Mouse (Mus musculus): ENCODE measurements around the gene Prg4. TPM values are rescaled to one million over a fixed set of nuclear protein-coding genes. Genes with fewer than 3 reads are reported as not detected.

The Prg4 gene
- polyA plus RNA-seq, 1 experiment from 2014 or later: 0.63 TPM

DNA sequence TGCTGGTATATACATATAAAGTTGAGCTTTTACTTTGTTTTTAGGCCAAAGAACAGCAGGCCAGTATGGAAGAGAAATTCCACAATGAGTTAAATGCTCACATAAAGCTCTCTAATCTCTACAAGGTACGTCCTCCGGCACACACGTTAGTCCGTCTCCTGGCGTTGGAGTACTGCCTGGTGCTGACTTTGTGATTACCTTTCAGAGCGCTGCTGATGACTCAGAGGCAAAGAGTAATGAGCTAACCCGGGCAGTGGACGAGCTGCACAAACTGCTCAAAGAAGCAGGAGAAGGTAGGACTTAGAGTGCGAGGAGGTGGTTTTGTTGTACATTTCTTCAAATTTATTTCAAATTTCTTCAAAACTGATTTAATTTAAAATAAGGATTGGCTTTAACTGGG is 58.7 kb downstream of the Prg4 start:
- H3K9me3 ChIP-seq (replicated peaks): no peaks in the 10 kb centered on the region
- no peaks in the 10 kb centered on the region for H3K4me1 ChIP-seq
- no peak for ATAC-seq (ENCODE audit: insufficient number of reproducible peaks, low FRiP score, low TSS enrichment, low read depth)
- H3K9ac ChIP-seq: no peak overlapping the region
- 91% methylated on average over 9 of the region's 9 CpGs for WGBS
- peaks cover 66% of the 10 kb centered on the region for H3K36me3 ChIP-seq
- no peaks in the 10 kb centered on the region for H3K27me3 ChIP-seq
- H3K27ac ChIP-seq (replicated peaks): no peak overlapping the region
- H3K4me2 ChIP-seq (replicated peaks): no peak overlapping the region
- no peak overlapping the region for H3K4me3 ChIP-seq (replicated peaks)

DNA sequence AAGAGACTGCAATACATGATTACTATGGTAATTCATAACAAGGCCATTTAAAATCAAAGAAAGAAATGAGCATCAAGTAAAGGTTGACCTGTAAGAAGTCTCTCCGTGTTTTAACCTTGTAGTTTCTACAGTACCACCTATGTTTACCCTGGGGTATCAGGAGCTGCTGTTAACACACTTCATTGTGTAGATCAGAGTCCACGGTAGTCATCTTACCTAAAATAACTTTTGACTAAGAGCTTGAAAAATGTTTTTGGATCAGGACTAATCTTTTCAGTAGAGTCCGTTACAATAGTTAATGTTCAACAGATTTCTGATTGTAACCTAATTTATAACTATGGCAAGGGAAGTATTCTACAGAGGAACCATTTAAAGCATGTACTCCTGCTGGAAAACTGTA is 61.4 kb downstream of the Prg4 start:
- WGBS: 82% methylated on average over 3 of the region's 3 CpGs
- ATAC-seq (ENCODE audit: insufficient number of reproducible peaks, low FRiP score, low TSS enrichment, low read depth): no peak

DNA sequence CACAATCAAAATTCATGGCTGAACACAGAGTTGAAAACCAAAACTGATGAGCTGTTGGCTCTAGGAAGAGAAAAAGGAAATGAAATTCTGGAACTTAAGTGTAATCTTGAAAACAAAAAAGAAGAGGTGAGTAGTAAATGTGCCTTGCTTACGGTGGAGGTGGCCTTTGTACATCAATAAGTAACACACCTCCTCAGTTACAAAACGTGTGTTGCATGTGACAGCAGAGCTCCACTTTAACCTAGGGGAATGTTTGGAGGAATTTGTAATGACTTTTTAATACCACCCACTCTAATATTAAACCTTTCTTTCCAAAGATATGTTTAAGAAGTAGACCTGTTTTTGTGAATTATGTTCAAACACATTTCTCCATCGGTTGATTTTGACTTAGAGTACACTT is 62.1 kb downstream of the Prg4 start:
- Histone ChIP-seq H3K36me3 (peaks cover 45% of the 10 kb centered on the region), H3K9ac (no peak overlapping the region), H3K4me2 (replicated peaks) (no peak overlapping the region), H3K27ac (replicated peaks) (no peak overlapping the region), H3K9me3 (replicated peaks) (no peaks in the 10 kb centered on the region), H3K4me3 (replicated peaks) (no peak overlapping the region), H3K27me3 (no peaks in the 10 kb centered on the region), H3K4me1 (no peaks in the 10 kb centered on the region)
- ATAC-seq (ENCODE audit: insufficient number of reproducible peaks, low FRiP score, low TSS enrichment, low read depth): no peak
- WGBS: 83% methylated on average over 3 of the region's 3 CpGs

More for the DNA sequence above, 61.4 kb downstream of the Prg4 start:
- Histone ChIP-seq H3K9me3 (replicated peaks) (no peaks in the 10 kb centered on the region), H3K27ac (replicated peaks) (no peak overlapping the region), H3K9ac (no peak overlapping the region), H3K36me3 (peaks cover 51% of the 10 kb centered on the region), H3K4me1 (no peaks in the 10 kb centered on the region), H3K27me3 (no peaks in the 10 kb centered on the region), H3K4me2 (replicated peaks) (no peak overlapping the region), H3K4me3 (replicated peaks) (no peak overlapping the region)

Other genes with a start within 250 kb of the Prg4 start
- 0.22 TPM in 1 of 2 replicates, not detected in the other for gene Pdc, start 146.7 kb downstream of the Prg4 start, polyA plus RNA-seq (2015; fragmentation: Nextera tagmentation; extraction: Ambion mirVana)
- 157 and 166 TPM in 2 replicates for gene Tpr, start 73.3 kb downstream of the Prg4 start, polyA plus RNA-seq (2015; fragmentation: Nextera tagmentation; extraction: Ambion mirVana)
- gene Odr4, start 73.1 kb downstream of the Prg4 start, polyA plus RNA-seq (2015; fragmentation: Nextera tagmentation; extraction: Ambion mirVana): 38.6 and 41.6 TPM in 2 replicates

Data from embryonic facial prominence, embryonic 15.5 days (tissue).